Mouse (Mus musculus): ENCODE measurements around the gene Dnajc11.

Gene Dnajc11

DNA sequence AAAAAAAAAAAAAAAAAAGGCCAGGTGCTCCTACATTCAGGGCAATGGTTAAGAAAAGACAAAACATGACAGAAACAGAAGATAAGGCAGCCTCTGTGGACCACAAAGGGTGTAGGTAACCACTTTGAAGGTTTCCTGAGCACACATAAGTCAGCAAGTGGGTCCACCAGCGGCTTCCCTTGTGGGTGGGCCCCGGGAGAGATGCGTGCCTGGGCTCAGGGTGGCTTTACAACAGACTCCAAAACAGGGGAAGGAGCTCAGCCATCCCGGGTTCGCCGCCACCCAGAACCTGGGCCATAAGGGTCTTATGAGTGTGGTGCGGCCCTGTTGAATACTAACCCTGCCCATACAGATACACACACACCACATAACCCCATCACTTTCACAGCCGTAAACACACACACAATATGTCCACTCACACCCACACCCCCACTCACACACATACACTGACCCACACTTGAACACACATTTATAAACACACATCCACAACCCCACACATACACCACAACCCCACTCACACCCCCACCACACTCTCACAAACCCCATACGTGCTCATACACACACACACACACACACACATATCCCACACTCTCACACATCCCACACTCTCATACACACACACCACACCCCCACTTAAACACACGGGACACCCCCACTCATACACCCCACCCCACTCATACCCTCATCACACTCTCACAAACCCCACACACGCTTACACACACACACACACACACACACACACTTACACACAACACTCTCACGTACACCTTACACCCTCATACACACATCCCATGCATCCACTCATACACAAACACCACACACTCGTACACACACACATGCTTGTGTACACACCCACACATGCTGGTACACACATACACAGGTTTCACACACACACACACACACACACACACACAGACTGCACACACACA lies 651 bp upstream of the Dnajc11 start:
- no peak for DNase-seq

GRCm38 (mm10) chr4:151934215-151934572 lies 703 bp downstream of the Dnajc11 start:
- DNase-seq: peak; percentile 12 to 16

DNA sequence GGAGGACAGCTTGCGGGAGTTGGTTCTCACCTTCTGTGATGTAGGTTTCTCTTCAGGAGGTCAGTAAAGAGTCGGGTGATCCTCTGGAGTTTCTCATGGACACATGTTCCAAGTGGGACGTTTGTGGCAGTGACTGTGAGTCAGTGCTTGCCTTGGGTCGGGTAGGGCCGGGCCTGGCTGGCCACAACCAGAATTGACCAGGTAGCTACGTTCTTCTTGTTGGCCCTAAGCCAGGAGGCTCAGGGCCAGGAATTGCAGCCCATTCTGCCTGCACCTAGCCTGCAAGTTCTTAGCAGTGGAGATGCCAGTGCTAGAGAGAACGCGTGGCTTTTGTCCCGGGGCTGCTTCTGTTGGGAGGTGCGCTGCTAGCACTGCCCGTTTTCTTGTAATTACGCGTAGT lies 4.0 kb downstream of the Dnajc11 start:
- no peak for DNase-seq

- DNase-seq: no peak
Observed at GRCm38 (mm10) chr4:151938089-151938488, 4.6 kb downstream of the Dnajc11 start.

DNA sequence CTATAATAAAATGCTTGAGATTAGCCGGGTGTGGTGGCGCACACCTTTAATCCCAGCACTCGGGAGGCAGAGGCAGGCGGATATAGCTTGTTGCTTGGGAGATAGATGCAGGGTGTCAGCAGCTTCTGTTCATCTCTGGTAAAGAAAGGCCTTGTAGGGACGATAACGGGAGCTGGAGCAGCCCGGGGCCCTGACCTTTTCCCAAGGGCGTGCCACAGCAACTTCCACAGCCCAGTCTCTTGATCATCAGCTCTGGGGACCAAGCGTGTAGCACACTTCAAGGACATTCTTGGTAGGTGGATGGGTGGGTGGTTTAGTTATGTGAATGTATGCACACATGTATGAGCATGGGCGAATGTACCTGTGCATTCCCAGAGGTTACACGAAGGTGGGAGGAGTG lies 12.7 kb downstream of the Dnajc11 start:
- no peak for DNase-seq

GRCm38 (mm10) chr4:151948497-151949471 lies 15.3 kb downstream of the Dnajc11 start:
- peak; percentile 37 to 45 for DNase-seq

DNA sequence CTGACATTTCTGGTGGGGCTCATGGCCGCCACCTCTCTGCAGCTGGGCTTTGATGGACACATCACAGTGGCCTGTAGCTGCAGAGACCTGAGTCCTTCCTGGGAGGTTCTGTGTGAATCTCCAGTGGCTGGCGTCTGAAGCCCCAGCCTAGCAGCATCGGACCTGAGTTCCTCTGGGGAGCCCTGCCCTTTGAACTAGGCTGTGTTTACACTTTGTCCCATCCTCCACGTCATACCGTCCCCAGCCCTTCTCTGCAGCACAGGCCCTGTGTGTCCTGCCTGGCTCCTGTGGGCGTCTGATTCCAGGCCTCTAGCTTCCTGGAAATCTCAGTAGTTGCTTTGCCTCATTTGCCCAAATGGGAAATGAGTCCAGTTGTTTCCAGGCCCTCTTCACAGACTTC lies 19.7 kb downstream of the Dnajc11 start:
- no peak for DNase-seq

DNA sequence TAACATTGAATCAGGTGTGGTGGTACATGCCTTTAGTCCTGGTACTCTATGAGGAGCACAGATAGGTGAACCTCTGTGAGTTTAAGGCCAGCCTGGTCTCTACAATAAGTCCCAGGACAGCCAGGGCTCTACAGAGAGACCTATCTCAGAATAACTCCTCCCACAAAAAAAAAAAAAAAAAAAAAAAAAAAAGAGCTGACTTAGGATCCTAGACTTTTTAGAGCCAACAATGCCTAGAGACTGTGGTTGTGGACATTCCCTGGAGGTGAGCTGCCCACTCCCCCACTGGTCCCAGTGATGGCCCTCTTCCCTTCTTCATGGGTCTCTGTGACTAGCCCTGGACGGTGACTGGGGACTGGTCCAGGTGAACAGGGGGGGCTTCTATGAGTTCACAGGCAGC lies 22.3 kb downstream of the Dnajc11 start:
- DNase-seq: no peak

DNA sequence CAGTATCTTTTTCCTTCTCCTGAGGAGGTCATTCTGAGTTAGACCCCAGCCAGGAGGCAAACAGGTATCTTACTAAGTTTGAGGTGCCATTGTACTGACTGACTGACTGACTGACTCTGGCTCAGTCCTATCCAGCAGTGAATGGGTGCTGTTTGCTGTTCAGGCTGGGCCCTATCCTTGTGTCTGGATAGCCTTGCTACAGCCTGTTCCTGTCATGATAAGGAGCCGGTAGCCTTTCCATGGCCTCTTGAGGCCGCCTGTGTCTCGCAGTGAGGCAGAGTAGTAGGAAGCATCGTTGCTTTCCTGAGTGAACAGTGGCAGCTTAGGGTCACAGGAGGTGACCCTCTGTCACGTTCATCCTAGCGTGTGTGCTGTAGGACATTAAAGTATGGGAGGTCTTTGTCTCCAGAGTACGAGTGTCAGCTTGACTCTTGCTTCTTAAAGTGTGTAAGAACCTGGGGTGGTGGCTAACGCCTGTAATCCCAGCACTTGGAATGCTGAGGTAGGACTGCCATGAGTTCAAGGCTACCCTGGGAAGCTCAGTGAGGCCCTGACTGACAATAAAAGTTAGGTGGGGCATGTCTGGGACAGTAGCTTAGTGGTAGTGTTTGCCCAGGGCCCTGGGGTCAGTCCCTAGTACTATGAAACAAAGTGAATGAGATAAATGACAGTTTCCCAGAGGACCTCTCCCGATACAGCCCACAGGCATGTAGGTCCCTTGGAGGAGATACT lies 24.3 kb downstream of the Dnajc11 start:
- no peak for DNase-seq

GRCm38 (mm10) chr4:151959849-151960512 lies 26.5 kb downstream of the Dnajc11 start:
- DNase-seq: no peak

- DNase-seq: no peak
Observed at GRCm38 (mm10) chr4:151960513-151960854, 27.0 kb downstream of the Dnajc11 start.

DNA sequence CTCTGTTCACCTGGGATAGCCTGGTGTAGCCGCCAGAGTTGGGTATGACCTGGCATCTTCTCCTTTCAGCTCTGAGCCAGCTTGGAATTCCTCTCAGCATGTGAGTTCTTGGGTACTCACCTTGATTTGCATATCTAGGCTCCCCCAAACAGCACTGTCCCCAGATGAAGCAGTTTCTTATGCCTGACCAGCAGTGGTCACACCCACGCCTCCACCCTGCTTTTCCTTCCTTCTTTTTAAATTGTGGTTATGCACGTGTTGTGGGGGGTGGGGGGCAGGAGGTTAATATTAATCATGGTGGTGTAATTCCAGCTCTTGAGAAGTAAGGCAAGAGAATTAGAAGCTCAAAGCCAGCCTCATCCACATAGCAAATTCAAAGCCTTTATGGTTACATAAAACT lies 29.3 kb downstream of the Dnajc11 start:
- no peak for DNase-seq

GRCm38 (mm10) chr4:151968204-151968921 lies 34.9 kb downstream of the Dnajc11 start:
- no peak for DNase-seq

DNA sequence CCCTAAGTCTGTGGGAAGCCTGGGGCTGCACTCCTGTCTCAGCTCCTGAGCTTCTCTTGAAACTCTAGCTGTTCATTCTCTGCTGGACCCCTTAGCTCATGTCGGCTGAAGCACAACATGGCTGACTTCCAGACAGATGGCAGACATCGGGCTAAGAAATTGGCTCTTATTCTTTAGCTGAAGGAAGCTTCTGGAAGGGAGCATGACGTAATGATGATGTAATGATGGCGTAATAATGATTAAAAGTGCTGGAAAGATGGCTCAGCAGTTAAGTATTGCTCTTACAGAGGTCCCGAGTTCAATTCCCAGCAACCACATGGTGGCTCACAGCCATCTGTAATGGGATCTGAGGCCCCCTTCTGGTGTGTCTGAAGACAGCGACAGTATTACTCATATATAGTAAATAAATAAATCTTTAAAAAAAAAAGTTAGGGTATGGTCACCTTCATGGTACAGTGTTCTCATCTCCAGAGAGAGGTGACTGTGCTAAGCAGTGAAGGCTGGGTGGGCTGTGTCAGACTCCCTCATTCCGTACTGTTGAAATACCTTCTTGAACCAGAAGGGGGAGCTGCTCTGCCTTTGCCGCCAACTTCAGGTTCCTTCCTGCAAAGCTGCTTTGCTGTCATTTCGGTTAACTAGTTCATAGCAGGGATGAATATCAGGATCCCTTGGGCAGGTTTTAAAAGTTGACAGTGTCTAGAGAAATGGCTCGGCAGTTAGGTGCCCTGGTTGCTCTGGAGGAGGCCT lies 38.9 kb downstream of the Dnajc11 start:
- DNase-seq: peak in 1 of 2 experiments; percentile 43

DNA sequence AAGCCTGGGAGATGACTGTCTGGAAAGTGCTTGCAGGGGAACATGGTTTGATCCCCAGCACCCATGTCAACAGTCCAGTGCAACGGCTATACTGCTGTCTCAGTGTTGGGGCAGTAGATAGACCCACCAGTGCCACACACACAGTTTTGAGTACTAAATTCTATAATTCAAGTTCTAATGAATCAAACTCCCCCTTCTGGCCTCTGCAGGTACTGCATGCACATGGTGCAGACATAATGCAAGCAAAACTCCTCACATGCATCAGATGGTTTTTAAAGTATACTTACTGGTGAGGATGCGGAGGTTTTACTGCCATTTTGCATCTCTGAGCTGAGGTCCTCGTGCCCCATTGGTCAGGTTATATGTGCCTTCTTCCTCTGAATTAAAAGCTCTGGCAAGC lies 42.0 kb downstream of the Dnajc11 start:
- DNase-seq: no peak

GRCm38 (mm10) chr4:151977748-151978147 lies 44.3 kb downstream of the Dnajc11 start:
- DNase-seq: peak; percentile 84 to 90

- no peak for DNase-seq
Observed at GRCm38 (mm10) chr4:151980699-151981098, 47.2 kb downstream of the Dnajc11 start.

DNA sequence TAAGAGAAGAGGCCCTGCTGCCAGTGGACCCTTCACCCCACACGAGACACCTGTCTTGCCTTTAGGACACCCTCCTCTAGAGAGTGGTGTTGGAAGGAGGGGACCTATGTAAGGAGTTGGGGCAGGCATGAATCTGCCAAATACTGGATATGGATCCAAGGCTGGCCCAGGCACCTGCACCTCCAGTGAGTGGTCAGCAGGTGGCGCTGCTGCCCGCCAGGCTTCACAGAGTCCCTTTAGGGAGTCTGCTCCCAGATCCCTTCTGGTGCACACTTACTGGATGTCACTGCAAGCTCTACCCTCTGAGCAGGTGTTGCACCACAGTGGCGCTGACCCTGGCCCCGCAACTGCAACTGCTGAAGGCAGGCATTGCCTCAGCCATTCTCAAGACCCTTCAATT lies 47.9 kb downstream of the Dnajc11 start:
- DNase-seq: peak; percentile 84 to 90

- no peak for DNase-seq
Observed at GRCm38 (mm10) chr4:151983043-151983442, 49.6 kb downstream of the Dnajc11 start.

DNA sequence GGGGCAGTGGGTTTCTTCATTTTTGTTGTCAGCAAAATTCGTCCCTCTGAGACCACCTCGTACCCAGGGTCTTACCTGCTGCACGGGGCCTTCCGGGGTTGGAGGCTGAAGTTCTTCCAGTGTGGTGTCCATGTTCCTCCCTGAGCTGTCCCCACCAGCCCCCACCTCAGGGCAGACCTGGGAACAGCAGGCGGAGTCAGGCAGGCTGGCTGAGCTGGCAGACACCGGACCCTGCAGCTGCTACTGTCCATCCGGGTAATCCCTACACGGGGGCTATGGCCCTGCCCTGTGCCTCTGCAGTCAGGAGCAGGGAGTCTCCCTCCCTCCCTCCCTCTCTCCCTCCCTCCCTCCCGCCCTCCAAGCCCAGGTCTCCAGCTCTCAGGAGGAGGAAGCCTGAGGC lies 50.1 kb downstream of the Dnajc11 start:
- no peak for DNase-seq

GRCm38 (mm10) chr4:151985886-151986285 lies 52.4 kb downstream of the Dnajc11 start:
- DNase-seq: peak; percentile 70 to 80

Data from cerebellum, adult 18-20 months (tissue).